Mouse (Mus musculus): Measurements from ENCODE around the gene Gpn1.

Gpn1 gene

DNA sequence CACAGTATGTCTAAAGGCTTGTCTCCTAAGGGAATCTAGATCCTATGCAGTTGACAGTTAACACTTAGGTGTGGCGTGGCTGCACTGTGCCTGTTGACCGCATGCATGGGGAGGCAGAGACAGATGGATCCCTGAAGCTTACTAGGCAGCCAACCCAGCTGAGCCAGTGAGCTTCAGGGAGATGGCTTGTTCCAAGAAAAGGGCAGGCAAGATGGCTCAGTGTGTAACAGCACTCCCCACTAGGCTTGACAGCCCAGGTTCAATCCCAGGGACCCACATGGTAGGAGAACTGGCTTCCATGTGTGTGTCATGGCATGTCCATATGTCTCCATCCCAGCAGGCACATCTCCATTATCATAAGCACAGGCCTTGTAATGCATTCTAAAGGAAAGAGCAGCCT is 65.8 kb downstream of the Gpn1 start:
- no peak for DNase-seq

DNA sequence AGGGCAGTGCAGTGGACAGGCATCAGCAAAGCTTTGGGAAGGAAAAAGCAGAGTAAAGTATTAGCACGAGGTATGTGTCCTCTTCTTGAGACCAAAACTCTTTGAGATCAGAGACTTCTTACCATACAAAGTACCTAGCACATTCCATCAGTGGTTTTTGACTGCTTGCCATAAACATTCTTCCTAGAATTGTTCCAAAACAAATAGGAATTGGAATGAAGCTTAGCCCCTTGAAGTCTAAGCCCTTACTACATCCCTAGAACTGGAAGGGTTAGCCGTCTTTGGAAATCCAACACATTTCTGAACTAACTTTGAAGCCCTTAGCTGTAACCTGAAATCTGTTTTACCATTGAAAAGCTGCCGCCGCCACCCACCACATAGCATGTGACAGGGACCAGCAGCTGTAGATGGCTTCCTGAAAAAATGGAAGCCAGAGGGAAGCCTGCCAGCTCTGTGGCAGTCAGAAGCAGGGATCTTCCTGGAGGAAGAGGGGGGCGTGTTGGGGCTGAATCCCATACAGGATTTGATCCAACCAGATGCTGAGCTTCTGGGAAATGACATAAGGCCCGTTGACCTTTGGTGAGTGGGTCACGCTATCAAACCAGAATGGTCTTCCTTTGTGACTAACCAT is 67.6 kb downstream of the Gpn1 start:
- no peak for DNase-seq
